Mouse (Mus musculus) mesoderm, embryonic 11.5 days (tissue): ENCODE measurements at regions not wholly inside any gene's neighbourhood (a gene's known extent, or its start where the extent isn't known, plus 50 kb on each side); places are given as distances from the start of the nearest gene placed in this dataset.
A peak's percentile ranks its signal among the peaks of the same experiment; 100 is the strongest.

Experiments
- DNase-seq: peaks from one replicate; pipeline ENCODE4 v3.0.0-alpha.2; 2012; ENCODE audit warnings: low read depth, low spot score

DNA sequence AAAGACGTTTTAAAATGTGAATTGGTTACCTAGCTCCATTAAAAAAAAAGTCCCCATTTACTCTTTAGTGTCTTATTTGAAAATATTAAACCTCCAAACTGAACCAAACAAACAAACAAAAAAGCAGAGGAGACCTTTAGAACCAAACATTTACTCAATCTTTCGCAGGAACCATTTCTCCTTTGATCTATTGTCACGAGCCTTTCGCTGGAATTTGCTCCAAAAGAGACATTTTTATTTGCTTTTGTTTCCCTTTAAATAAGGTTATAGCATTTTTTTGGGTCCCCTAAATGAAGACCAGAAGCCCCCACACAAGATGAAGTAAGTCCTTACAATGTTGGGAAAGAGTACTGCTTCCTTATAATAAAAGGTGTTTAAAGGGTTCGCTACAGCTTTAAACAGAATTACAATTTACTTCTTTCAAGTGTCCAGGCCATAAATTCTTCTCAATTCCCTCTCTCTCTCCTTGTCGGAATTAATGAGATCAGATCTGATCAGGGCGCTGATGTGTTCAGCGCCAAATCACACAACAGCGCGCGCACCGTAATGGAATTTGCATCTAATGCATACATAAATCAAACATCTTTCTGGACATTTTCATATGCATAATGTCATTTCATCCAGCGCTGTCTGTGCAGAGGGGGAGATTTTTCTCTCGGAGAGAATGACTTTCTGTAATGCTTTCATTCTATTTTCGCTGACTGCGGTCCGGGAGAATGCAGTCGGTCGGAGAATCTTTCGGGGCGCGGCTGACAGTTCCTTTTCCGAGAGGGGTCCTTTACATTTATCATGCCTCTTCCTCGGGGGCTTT lies 469.2 kb downstream of the Vrk1 start:
- peak; percentile 54 for DNase-seq

DNA sequence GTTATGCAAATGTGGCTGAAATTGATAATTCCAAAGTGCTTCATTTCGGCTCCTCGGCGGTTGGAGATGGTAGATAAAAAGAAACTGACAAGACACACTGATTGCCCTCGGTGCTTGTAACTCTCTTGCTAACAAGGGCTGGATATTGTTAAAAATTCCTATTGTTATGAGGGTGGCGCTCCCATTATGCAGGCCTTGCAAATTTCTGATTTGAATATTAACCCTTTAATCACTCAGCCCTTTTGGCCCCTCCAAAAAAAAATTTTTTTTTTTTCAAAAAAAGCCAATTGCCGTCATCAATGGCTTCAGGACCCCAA lies 469.8 kb downstream of the Vrk1 start:
- no peak for DNase-seq

DNA sequence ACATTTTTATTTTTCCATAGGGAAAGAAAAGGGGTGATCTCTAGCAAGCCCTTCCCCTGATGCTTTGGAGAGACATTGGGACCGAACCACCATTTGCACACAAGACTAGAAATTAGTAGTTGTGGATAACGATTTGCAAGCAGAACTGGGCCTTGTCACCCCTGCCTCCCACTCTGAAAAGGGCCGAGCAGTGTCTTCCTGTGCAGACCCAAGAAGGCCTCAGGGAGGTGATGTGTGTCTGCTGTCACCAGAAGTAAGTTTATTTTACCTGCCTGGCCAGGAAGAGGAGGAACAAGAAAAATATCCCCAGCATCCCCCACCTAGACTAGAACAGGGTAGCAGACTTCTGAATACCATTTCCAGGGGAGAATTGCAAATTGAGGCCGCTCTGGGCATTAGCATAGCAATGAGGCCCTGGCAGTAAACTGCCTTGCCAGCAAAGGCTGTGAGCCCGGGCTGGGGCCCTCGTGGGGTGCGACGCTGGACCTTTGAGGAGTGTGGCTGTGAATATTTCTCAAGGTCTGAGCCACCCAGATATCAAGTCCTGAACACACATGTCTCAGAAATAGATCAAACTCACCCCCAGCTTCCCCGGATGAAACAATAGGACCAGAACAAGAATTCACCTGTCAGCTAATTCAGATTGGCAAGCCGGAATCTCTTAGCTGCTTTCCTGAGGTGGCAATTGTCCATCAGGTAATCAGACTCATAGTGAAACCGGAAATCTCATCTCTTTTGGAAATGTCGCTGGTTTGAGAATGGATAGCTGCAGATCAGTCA lies 470.4 kb downstream of the Vrk1 start:
- no peak for DNase-seq

DNA sequence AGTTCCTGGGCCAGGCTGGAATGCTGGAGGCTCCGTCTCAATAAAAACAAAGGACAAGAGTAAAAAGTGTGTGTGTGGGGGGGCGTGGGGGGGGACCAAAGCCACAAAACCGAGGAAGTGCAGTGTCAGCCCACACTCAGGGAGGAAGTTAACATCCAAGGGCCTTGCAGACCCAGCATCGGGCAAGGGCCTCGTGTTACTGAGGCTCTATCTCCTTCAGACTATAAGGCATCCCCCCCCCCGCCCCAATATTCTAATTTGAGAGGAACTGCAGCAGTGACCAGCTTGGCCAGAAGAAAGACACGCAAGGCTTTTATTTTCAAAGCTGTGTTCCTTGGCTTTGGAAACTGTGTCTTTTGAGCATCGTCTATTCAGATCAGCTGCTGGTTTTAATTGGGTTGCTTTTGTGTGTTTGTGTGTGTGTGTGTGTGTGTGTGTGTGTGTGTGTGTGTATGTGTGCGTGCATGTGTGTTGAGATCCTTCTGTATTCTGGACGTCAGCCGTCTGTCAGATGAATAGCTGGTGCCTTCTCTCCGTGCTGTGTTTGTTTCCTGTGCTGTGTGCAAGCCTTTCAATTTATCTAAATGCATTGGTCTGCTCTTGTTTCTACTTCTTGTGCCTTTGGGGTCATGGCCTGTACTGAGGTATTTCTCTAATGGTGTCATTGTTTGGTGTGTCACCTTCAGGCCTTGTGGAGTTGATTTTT lies 491.7 kb downstream of the Vrk1 start:
- no peak for DNase-seq

GRCm38 (mm10) chr12:106504285-106504684 lies 494.3 kb downstream of the Vrk1 start:
- no peak for DNase-seq

GRCm38 (mm10) chr12:106514057-106514456 lies 504.0 kb downstream of the Vrk1 start:
- DNase-seq, result no peak

- DNase-seq, result no peak
Measured at GRCm38 (mm10) chr12:106515257-106515788, 505.3 kb downstream of the Vrk1 start.

- DNase-seq, result no peak
Measured at GRCm38 (mm10) chr12:106519141-106519540, 509.1 kb downstream of the Vrk1 start.

GRCm38 (mm10) chr12:106524411-106524810 lies 514.4 kb downstream of the Vrk1 start:
- DNase-seq, result no peak

GRCm38 (mm10) chr12:106527116-106527515 lies 517.1 kb downstream of the Vrk1 start:
- DNase-seq, result no peak

GRCm38 (mm10) chr12:106527699-106528434 lies 517.8 kb downstream of the Vrk1 start:
- DNase-seq, result peak; percentile 71

DNA sequence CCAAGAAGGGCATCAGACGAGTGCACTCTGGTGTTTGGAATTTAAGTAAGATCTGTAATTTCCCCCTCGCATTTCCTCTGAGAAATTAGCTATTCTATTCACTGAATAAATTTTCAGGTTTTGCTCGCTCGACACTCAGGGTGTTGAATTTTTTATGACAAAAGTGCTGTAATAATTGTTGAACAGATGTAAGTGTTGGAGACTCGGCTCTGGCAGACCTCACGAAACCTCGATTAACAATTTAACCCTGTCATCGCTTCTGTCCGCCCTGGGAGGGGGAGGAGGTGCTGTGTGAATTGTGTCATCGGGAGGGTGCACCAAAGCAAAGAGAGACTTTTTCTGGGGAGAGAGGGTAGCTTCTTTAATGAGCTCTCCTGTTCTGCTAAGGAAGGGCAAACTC lies 518.5 kb downstream of the Vrk1 start:
- no peak for DNase-seq

- no peak for DNase-seq
Measured at GRCm38 (mm10) chr12:106529175-106529574, 519.1 kb downstream of the Vrk1 start.

GRCm38 (mm10) chr12:106535086-106535485 lies 525.1 kb downstream of the Vrk1 start:
- no peak for DNase-seq

DNA sequence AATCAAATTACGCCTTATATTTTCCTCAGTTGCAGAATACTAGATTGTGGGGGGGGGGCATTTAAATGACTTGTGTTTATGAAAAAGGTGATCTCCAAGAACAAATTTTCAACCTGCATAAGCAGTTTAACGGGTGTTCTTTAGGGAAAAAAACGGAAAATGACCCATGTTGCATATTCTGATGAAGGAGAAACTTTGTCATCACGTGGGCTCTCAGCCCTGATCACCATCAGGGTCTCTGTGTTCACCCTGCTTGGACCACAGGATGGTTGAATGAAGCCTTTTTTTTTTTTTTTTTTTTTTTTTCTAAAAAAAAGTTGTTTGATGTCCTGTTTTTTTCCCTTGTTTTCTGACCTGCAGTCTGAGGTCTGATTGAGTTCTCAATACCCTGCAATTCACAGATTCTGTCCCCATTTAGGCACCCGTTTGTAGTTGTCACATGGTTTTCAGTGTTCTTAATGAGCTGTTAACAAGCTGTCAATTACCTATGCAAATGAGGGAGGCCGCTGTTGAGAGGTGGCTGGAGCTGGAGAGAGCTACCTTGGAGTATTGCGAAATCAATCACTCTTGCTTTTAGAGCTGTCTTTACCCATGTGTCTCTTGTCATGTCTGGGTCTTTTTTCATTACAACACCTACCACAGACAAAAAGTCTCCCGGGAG lies 525.7 kb downstream of the Vrk1 start:
- no peak for DNase-seq

DNA sequence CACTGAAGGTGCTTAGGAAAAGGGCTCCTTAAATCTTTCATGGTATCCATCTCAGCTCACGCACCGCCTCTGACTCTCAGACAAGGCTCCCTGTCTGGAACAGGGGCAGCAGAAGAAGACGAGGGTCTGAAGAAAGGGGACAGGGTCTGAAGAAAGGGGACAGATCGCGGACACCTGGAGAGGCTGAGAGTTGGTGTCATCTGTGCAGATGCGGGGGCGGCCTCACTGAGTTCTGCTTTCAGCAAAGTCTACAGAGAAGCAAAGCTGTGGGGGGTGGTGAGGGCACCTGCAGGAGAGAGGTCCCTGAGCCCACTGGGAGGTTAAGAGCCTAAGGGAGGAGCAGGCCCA lies 526.2 kb downstream of the Vrk1 start:
- no peak for DNase-seq

DNA sequence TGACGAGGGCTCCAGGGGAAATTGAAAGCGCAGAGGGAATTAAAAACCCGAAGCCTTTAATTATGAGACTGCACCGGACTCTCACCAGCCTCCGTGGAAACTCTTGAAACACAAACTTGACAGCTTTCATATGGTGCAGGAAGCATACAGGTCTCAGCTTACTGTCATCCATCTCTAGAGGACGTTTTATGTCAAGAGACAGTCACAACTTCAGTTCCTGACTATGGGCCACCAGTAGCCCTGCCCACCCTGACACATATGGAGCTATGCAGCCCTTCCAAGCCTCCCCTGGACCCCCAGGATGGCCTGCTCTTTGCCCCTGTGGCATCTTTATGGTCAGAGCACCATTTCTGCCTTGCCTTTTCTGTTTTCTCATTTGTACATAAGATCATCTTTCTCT lies 530.0 kb downstream of the Vrk1 start:
- no peak for DNase-seq

GRCm38 (mm10) chr12:106559566-106559965 lies 549.5 kb downstream of the Vrk1 start:
- no peak for DNase-seq

GRCm38 (mm10) chr12:106565263-106565681 lies 555.2 kb downstream of the Vrk1 start:
- no peak for DNase-seq

DNA sequence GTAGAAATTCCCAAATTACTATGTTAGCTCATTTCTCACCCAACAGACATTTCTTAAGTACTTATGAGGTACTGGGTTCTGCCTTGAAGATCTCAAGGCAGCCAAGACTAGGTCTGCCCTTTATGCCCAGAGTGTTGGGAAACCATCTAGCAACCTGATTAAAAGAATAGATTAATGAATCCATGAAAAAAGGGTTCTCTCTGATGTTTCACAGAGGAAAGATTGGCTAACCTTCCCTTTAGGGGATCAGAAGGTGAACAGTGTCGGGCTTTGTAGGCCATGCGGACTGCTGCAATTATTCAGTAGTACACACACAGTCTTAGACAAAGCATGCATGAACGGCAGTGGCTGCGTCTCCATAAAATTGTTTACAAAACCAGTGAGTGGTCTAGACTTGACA lies 556.3 kb downstream of the Vrk1 start:
- DNase-seq, result no peak

GRCm38 (mm10) chr12:106567116-106567515 lies 557.1 kb downstream of the Vrk1 start:
- DNase-seq, result no peak
